Mouse (Mus musculus) embryonic fibroblast, embryonic 13.5 days (primary cell): ENCODE results near the gene Slitrk1. TPM values are rescaled to one million over a fixed set of nuclear protein-coding genes. Genes with fewer than 3 reads are reported as not detected.

Experiments
- H3K27ac ChIP-seq: 2 replicates; pipeline ENCODE4 v1.5.1; 2012; ENCODE audit warnings: low read length, control low read depth, inconsistent platforms; ENCODE audit not compliant: insufficient read depth
- H3K4me1 ChIP-seq: 2 replicates; pipeline ENCODE4 v1.6.1; 2011; ENCODE audit warnings: low read length; ENCODE audit not compliant: control insufficient read depth, insufficient read depth
- H3K4me3 ChIP-seq: 2 replicates; pipeline ENCODE4 v1.5.1; 2011; ENCODE audit warnings: mild to moderate bottlenecking, control low read depth, low read length; ENCODE audit not compliant: insufficient read depth
- CTCF ChIP-seq: IDR thresholded peaks from 2 replicates; pipeline ENCODE4 v1.5.1; 2011; ENCODE audit warnings: mild to moderate bottlenecking, control low read depth, low read length, moderate library complexity, borderline replicate concordance; ENCODE audit not compliant: insufficient read depth
- POLR2A ChIP-seq: IDR thresholded peaks from 2 replicates; pipeline ENCODE4 v1.6.1; 2011; ENCODE audit warnings: low read depth, mild to moderate bottlenecking, control low read depth, low read length, moderate library complexity
- polyA plus RNA-seq: library from polyadenylated mRNA; stranded (reverse); fragments of >200 nt; gene quantifications from 2 replicates; pipeline ENCODE4 v1.2.4, GENCODE M21; 2011; ENCODE audit warnings: low read depth; ENCODE audit not compliant: missing spikeins, insufficient read length

Slitrk1 gene
- polyA plus RNA-seq, 1 experiment = 0.19 TPM

DNA sequence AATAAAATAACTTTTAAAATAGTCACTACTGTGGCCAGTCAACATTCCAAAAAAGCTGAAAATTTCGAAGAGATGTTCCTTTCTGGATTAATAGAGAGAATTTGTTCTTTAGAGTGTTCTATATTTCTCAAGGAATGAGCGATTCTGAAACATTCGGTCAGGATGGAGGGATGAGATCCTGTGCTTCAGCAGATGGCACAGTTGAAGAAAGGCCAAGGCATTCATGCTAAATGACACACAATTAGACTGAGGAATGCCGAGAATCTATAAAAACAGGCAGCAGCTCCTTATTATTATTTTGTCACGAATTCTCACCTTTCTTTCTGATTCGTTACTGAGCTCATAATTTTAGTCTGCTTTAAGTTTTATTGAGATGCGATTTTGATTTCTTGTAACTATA, 15.4 kb downstream of the Slitrk1 start:
- H3K4me3 ChIP-seq = no peak overlapping the region
- no peak for TF ChIP-seq CTCF
- no peak for TF ChIP-seq POLR2A
- H3K4me1 ChIP-seq = no peaks in the 10 kb centered on the region

DNA sequence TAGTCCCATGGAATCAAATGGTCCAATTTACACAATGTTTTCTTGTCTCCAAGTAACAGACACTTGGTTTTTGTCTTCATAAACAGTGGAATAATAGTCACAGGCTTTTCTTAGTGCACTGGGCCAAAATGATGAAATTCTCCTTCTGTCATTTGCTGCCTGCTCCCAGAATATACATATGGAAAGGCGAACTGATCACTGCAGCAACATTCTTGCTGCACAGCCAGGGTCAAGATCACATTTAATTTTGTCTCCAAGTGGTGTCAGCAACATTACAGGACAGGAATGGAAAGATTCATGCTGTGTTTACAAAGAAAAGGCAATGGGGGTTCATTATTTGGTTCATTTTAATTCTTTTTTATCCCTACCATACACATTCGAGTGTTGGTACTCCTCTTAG, 18.5 kb downstream of the Slitrk1 start:
- Histone ChIP-seq H3K27ac (no peak overlapping the region), H3K4me3 (no peak overlapping the region), H3K4me1 (no peaks in the 10 kb centered on the region)
- no peak for TF ChIP-seq POLR2A
- no peak for TF ChIP-seq CTCF

More for the DNA sequence above, 15.4 kb downstream of the Slitrk1 start:
- H3K27ac ChIP-seq = no peak overlapping the region

DNA sequence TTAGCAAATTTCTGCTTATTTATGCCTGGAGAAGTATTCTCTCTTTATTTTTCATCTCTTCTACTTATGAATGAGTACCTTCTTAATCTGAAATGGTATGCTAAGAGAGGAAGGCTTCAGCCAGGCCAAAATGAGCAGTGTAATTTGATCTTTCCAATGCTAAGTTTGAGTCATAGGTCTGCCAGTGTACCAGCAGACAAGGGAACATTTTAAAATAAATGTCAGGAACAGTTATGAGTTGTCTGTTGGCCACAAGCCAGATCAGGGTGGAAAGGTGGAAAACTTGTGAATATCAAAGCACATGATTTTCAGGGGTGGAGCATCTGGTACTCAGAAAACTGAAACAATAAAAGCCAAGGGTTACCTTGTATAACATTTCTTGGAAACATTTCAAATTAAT, 46.1 kb downstream of the Slitrk1 start:
- no peak overlapping the region for H3K27ac ChIP-seq
- no peaks in the 10 kb centered on the region for H3K4me1 ChIP-seq
- TF ChIP-seq POLR2A = no peak
- TF ChIP-seq CTCF = no peak
- H3K4me3 ChIP-seq = no peak overlapping the region

DNA sequence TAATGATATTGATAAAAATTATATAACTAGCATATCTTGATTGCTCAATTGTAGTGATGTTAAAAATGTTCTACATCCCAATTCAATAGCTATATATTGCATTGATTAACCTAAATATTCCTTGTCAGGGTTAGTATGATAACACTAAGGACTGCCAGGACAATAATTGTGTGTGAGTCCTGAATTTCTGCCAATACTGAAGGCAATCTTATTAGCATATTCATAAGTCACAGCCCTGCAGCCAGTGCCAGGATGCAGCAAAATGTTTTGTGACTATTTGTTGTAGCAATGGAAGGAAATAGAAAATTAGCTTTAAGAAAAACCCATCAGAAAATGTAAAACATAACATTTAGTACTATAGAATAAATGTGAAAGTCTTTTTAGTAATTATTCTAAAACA, 49.3 kb downstream of the Slitrk1 start:
- Histone ChIP-seq H3K27ac (no peak overlapping the region), H3K4me1 (no peaks in the 10 kb centered on the region), H3K4me3 (no peak overlapping the region)
- TF ChIP-seq CTCF (no peak), POLR2A (no peak)

DNA sequence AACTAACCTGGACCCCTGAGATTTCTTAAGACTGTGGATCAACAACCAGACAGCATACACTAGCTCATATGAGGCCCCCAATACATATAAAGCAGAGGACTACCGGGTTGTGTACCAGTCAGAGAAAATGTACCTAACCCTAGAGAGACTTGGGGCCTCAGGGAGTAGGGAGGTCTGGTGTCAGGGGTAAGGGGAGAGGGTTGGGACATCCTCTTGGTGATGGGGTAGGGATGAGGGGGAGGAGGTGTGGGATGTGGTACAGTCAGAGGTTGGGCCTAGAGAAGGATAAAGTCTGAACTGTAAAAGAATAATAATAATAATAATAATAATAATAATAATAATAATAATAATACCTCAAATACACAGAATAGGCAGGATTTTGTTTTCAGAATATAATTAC, 54.6 kb downstream of the Slitrk1 start:
- TF ChIP-seq POLR2A (no peak), CTCF (no peak)
- Histone ChIP-seq H3K4me1 (no peaks in the 10 kb centered on the region), H3K27ac (no peak overlapping the region), H3K4me3 (no peak overlapping the region)
